Mouse (Mus musculus): Measurements from ENCODE around the gene Atg4b. TPM values are rescaled to one million over a fixed set of nuclear protein-coding genes. Genes with fewer than 3 reads are reported as not detected.

The Atg4b gene
- total RNA-seq (2012; rRNA removed) = 30.8 and 32.7 TPM in 2 replicates

- DNase-seq (ENCODE audit: low read depth, low spot score) = no peak
- Histone ChIP-seq H3K9ac (ENCODE audit: insufficient read depth, low read depth, low read length, poor library complexity, severe bottlenecking) (no peak within 1 kb of the TSS), H3K4me1 (ENCODE audit: control insufficient read depth in 2 of 2, insufficient read depth in 2 of 2, low read length in 2 of 2, poor library complexity in 1 of 2) (peaks cover 0 to 10% of the 10 kb centered on the region in 2 experiments; a peak in 3 of 4 replicates), H3K27ac (ENCODE audit: insufficient read depth, low read depth, low read length, poor library complexity, severe bottlenecking) (no peak within 1 kb of the TSS), H3K9me3 (ENCODE audit: control insufficient read depth, insufficient read depth, low read depth, low read length) (no peaks in the 10 kb centered on the region), H3K36me3 (ENCODE audit: control insufficient read depth, insufficient read depth, low read length, poor library complexity, severe bottlenecking) (peaks cover 15% of the 10 kb centered on the region), H3K4me3 (ENCODE audit: insufficient read depth in 1 of 2, low read depth in 1 of 2, low read length in 2 of 2, poor library complexity in 1 of 2, severe bottlenecking in 1 of 2) (no peak within 1 kb of the TSS; a peak in 1 of 4 replicates)
- TF ChIP-seq CHD2 (IDR thresholded peaks at IDR 0.05; ENCODE audit: low read depth, low read length) (peak; percentile 73; the same call in 1 of the 2 replicates), MAFK (IDR thresholded peaks at IDR 0.05; ENCODE audit: insufficient read depth, low read depth, low read length) (no peak)
- in situ Hi-C loops (cut with MboI; ENCODE audit: low sequenced_read_pairs in 2 of 2, unreplicated experiment in 2 of 2) = no loop called here
Measured at GRCm38 (mm10) chr1:93751290-93751689, at the start of gene Atg4b. Gene Atg4b, plus strand, starts transcription at chr1:93751500.

GRCm38 (mm10) chr1:93702106-93702505, 49.2 kb upstream of the Atg4b start:
- Histone ChIP-seq H3K9me3 (ENCODE audit: control insufficient read depth, insufficient read depth, low read depth, low read length) (no peaks in the 10 kb centered on the region), H3K27ac (ENCODE audit: insufficient read depth, low read depth, low read length, poor library complexity, severe bottlenecking) (no peak overlapping the region), H3K9ac (ENCODE audit: insufficient read depth, low read depth, low read length, poor library complexity, severe bottlenecking) (no peak overlapping the region), H3K36me3 (ENCODE audit: control insufficient read depth, insufficient read depth, low read length, poor library complexity, severe bottlenecking) (peaks cover 9% of the 10 kb centered on the region; the same call in 1 of the 2 replicates), H3K4me3 (ENCODE audit: insufficient read depth in 1 of 2, low read depth in 1 of 2, low read length in 2 of 2, poor library complexity in 1 of 2, severe bottlenecking in 1 of 2) (no peak overlapping the region), H3K4me1 (ENCODE audit: control insufficient read depth in 2 of 2, insufficient read depth in 2 of 2, low read length in 2 of 2, poor library complexity in 1 of 2) (0 out of 4 replicates have a peak, but pooled peaks cover 0 to 2% of the 10 kb centered on the region in 2 experiments)
- no peak for DNase-seq (ENCODE audit: low read depth, low spot score)
- TF ChIP-seq HCFC1 (IDR thresholded peaks at IDR 0.05; ENCODE audit: borderline replicate concordance, insufficient read depth, low read length) (no peak), MAFK (IDR thresholded peaks at IDR 0.05; ENCODE audit: insufficient read depth, low read depth, low read length) (no peak)
- in situ Hi-C loops (cut with MboI; ENCODE audit: low sequenced_read_pairs in 2 of 2, unreplicated experiment in 2 of 2) = no loop called here

- Histone ChIP-seq H3K4me3 (ENCODE audit: insufficient read depth in 1 of 2, low read depth in 1 of 2, low read length in 2 of 2, poor library complexity in 1 of 2, severe bottlenecking in 1 of 2) (no peak overlapping the region), H3K27ac (ENCODE audit: insufficient read depth, low read depth, low read length, poor library complexity, severe bottlenecking) (no peak overlapping the region), H3K36me3 (ENCODE audit: control insufficient read depth, insufficient read depth, low read length, poor library complexity, severe bottlenecking) (peaks cover 9% of the 10 kb centered on the region; the same call in 1 of the 2 replicates), H3K9me3 (ENCODE audit: control insufficient read depth, insufficient read depth, low read depth, low read length) (no peaks in the 10 kb centered on the region), H3K9ac (ENCODE audit: insufficient read depth, low read depth, low read length, poor library complexity, severe bottlenecking) (no peak overlapping the region), H3K4me1 (ENCODE audit: control insufficient read depth in 2 of 2, insufficient read depth in 2 of 2, low read length in 2 of 2, poor library complexity in 1 of 2) (0 out of 4 replicates have a peak, but pooled peaks cover 0 to 2% of the 10 kb centered on the region in 2 experiments)
- TF ChIP-seq HCFC1 (IDR thresholded peaks at IDR 0.05; ENCODE audit: borderline replicate concordance, insufficient read depth, low read length) = no peak
- no peak for TF ChIP-seq MAFK (IDR thresholded peaks at IDR 0.05; ENCODE audit: insufficient read depth, low read depth, low read length)
- no peak for TF ChIP-seq ZC3H11A (IDR thresholded peaks at IDR 0.05; ENCODE audit: borderline replicate concordance, low read depth, low read length)
- no peak for TF ChIP-seq CHD2 (IDR thresholded peaks at IDR 0.05; ENCODE audit: low read depth, low read length)
- no peak for TF ChIP-seq ZNF384 (IDR thresholded peaks at IDR 0.05; ENCODE audit: low read depth, low read length)
- in situ Hi-C loops (cut with MboI; ENCODE audit: low sequenced_read_pairs in 2 of 2, unreplicated experiment in 2 of 2) = no loop called here
- DNase-seq (ENCODE audit: low read depth, low spot score) = no peak
Measured at GRCm38 (mm10) chr1:93703472-93704048, 47.7 kb upstream of the Atg4b start.

GRCm38 (mm10) chr1:93704341-93704740, 47.0 kb upstream of the Atg4b start:
- 0 out of 4 replicates have a peak, but pooled peaks cover 0 to 2% of the 10 kb centered on the region in 2 experiments for H3K4me1 ChIP-seq (ENCODE audit: control insufficient read depth in 2 of 2, insufficient read depth in 2 of 2, low read length in 2 of 2, poor library complexity in 1 of 2)
- DNase-seq (ENCODE audit: low read depth, low spot score) = no peak
- H3K36me3 ChIP-seq (ENCODE audit: control insufficient read depth, insufficient read depth, low read length, poor library complexity, severe bottlenecking) = peaks cover 9% of the 10 kb centered on the region; the same call in 1 of the 2 replicates
- no peaks in the 10 kb centered on the region for H3K9me3 ChIP-seq (ENCODE audit: control insufficient read depth, insufficient read depth, low read depth, low read length)
- H3K27ac ChIP-seq (ENCODE audit: insufficient read depth, low read depth, low read length, poor library complexity, severe bottlenecking) = no peak overlapping the region
- no peak overlapping the region for H3K9ac ChIP-seq (ENCODE audit: insufficient read depth, low read depth, low read length, poor library complexity, severe bottlenecking)
- TF ChIP-seq ZC3H11A (IDR thresholded peaks at IDR 0.05; ENCODE audit: borderline replicate concordance, low read depth, low read length) = no peak
- no peak for TF ChIP-seq MAFK (IDR thresholded peaks at IDR 0.05; ENCODE audit: insufficient read depth, low read depth, low read length)
- TF ChIP-seq CHD2 (IDR thresholded peaks at IDR 0.05; ENCODE audit: low read depth, low read length) = no peak
- no peak for TF ChIP-seq ZNF384 (IDR thresholded peaks at IDR 0.05; ENCODE audit: low read depth, low read length)
- TF ChIP-seq HCFC1 (IDR thresholded peaks at IDR 0.05; ENCODE audit: borderline replicate concordance, insufficient read depth, low read length) = no peak
- in situ Hi-C loops (cut with MboI; ENCODE audit: low sequenced_read_pairs in 2 of 2, unreplicated experiment in 2 of 2) = no loop called here
- no peak overlapping the region for H3K4me3 ChIP-seq (ENCODE audit: insufficient read depth in 1 of 2, low read depth in 1 of 2, low read length in 2 of 2, poor library complexity in 1 of 2, severe bottlenecking in 1 of 2)

GRCm38 (mm10) chr1:93705389-93705788, 45.9 kb upstream of the Atg4b start:
- H3K4me3 ChIP-seq (ENCODE audit: insufficient read depth in 1 of 2, low read depth in 1 of 2, low read length in 2 of 2, poor library complexity in 1 of 2, severe bottlenecking in 1 of 2) = no peak overlapping the region
- 0 out of 4 replicates have a peak, but pooled peaks cover 0 to 2% of the 10 kb centered on the region in 2 experiments for H3K4me1 ChIP-seq (ENCODE audit: control insufficient read depth in 2 of 2, insufficient read depth in 2 of 2, low read length in 2 of 2, poor library complexity in 1 of 2)
- H3K9ac ChIP-seq (ENCODE audit: insufficient read depth, low read depth, low read length, poor library complexity, severe bottlenecking) = no peak overlapping the region
- DNase-seq (ENCODE audit: low read depth, low spot score) = peak; percentile 34
- in situ Hi-C loops (cut with MboI; ENCODE audit: low sequenced_read_pairs in 2 of 2, unreplicated experiment in 2 of 2) = no loop called here
- H3K36me3 ChIP-seq (ENCODE audit: control insufficient read depth, insufficient read depth, low read length, poor library complexity, severe bottlenecking) = peaks cover 9% of the 10 kb centered on the region; the same call in 1 of the 2 replicates
- no peak overlapping the region for H3K27ac ChIP-seq (ENCODE audit: insufficient read depth, low read depth, low read length, poor library complexity, severe bottlenecking)
- H3K9me3 ChIP-seq (ENCODE audit: control insufficient read depth, insufficient read depth, low read depth, low read length) = no peaks in the 10 kb centered on the region
- TF ChIP-seq ZC3H11A (IDR thresholded peaks at IDR 0.05; ENCODE audit: borderline replicate concordance, low read depth, low read length) (no peak), MAFK (IDR thresholded peaks at IDR 0.05; ENCODE audit: insufficient read depth, low read depth, low read length) (no peak), CHD2 (IDR thresholded peaks at IDR 0.05; ENCODE audit: low read depth, low read length) (no peak), HCFC1 (IDR thresholded peaks at IDR 0.05; ENCODE audit: borderline replicate concordance, insufficient read depth, low read length) (no peak), ZNF384 (IDR thresholded peaks at IDR 0.05; ENCODE audit: low read depth, low read length) (no peak)
